Mouse (Mus musculus) lung, embryonic 15.5 days (tissue): ENCODE measurements around the gene Smyd3. TPM values are rescaled to one million over a fixed set of nuclear protein-coding genes. Genes with fewer than 3 reads are reported as not detected.
"Not testable (repeated sequence)": the region's sequence is repeated elsewhere in the genome, so short reads cannot be mapped to it uniquely, and the experiment has no call there.

Experiments
- ATAC-seq: fragments of 200-750 bp; cut with Nextera tagmentation; 2 replicates; pipeline ENCODE4 v1.8.0; 2017; ENCODE audit warnings: moderate number of reproducible peaks, borderline replicate concordance; ENCODE audit not compliant: low FRiP score, low TSS enrichment; ENCODE audit errors: extremely low read depth
- H3K27ac ChIP-seq: fragments of 300-500 bp; sonication (generic); 2 replicates; pipeline ENCODE4 v1.5.1; 2015; ENCODE audit warnings: moderate library complexity, mild to moderate bottlenecking, inconsistent platforms
- H3K27me3 ChIP-seq: fragments of 300-500 bp; sonication (generic); 2 replicates; pipeline ENCODE4 v1.6.1; 2015; ENCODE audit warnings: inconsistent platforms
- H3K36me3 ChIP-seq: fragments of 300-500 bp; sonication (generic); 2 replicates; pipeline ENCODE4 v1.6.1; 2015; ENCODE audit warnings: inconsistent platforms
- H3K4me1 ChIP-seq: fragments of 300-500 bp; sonication (generic); 2 replicates; pipeline ENCODE4 v1.6.1; 2015; ENCODE audit warnings: inconsistent platforms
- H3K4me2 ChIP-seq: fragments of 300-500 bp; sonication (generic); 2 replicates; pipeline ENCODE4 v1.6.1; 2015; ENCODE audit warnings: inconsistent platforms, mild to moderate bottlenecking, moderate library complexity
- H3K4me3 ChIP-seq: fragments of 300-500 bp; sonication (generic); 2 replicates; pipeline ENCODE4 v1.5.1; 2015; ENCODE audit warnings: mild to moderate bottlenecking, inconsistent platforms
- H3K9ac ChIP-seq: fragments of 300-500 bp; sonication (generic); 2 replicates; pipeline ENCODE4 v1.6.1; 2015; ENCODE audit warnings: inconsistent platforms
- H3K9me3 ChIP-seq: fragments of 300-500 bp; sonication (generic); 2 replicates; pipeline ENCODE4 v1.6.1; 2016; ENCODE audit warnings: inconsistent platforms
- WGBS: fragments of 180-500 bp; shearing (Covaris S2); methylation state at CpG from one replicate; pipeline ENCODE4 v1.1.7; 2015; 5-methylcytosine and 5-hydroxymethylcytosine counted together
- polyA plus RNA-seq: library from polyadenylated mRNA; unstranded; fragments of >200 nt; fragmentation: Nextera tagmentation; extraction: Ambion mirVana; gene quantifications from 2 replicates; pipeline ENCODE4 v1.2.1, GENCODE M21; 2015

Gene Smyd3
- polyA plus RNA-seq, 1 experiment from 2014 or later = 18.3 TPM

DNA sequence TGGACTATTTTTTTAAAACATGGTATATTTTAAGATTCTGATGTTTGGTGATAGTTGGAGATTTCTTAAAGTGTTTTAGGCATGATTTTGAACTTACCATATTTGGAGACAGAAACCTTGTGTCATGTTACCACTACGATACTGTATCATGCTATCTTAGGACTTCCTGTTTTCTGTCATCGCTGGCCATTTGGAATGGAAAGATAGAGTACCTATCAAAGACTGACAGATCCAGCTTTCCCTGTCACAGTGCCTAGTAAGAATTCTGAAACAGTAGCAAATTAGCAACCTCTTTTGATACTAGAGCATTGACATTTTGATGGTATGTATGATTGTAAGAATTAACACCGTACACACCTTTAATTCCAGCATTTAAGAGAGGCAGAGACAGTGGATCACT is 33.5 kb upstream of the Smyd3 start:
- no peak for ATAC-seq
- no peaks in the 10 kb centered on the region for H3K27me3 ChIP-seq
- H3K27ac ChIP-seq = no peak overlapping the region
- H3K9me3 ChIP-seq = no peaks in the 10 kb centered on the region
- H3K4me1 ChIP-seq = peaks cover 12% of the 10 kb centered on the region
- H3K4me3 ChIP-seq = no peak overlapping the region
- H3K36me3 ChIP-seq = no peaks in the 10 kb centered on the region
- H3K4me2 ChIP-seq = no peak overlapping the region
- H3K9ac ChIP-seq = no peak overlapping the region
- 72% methylated on average over 3 of the region's 3 CpGs for WGBS

DNA sequence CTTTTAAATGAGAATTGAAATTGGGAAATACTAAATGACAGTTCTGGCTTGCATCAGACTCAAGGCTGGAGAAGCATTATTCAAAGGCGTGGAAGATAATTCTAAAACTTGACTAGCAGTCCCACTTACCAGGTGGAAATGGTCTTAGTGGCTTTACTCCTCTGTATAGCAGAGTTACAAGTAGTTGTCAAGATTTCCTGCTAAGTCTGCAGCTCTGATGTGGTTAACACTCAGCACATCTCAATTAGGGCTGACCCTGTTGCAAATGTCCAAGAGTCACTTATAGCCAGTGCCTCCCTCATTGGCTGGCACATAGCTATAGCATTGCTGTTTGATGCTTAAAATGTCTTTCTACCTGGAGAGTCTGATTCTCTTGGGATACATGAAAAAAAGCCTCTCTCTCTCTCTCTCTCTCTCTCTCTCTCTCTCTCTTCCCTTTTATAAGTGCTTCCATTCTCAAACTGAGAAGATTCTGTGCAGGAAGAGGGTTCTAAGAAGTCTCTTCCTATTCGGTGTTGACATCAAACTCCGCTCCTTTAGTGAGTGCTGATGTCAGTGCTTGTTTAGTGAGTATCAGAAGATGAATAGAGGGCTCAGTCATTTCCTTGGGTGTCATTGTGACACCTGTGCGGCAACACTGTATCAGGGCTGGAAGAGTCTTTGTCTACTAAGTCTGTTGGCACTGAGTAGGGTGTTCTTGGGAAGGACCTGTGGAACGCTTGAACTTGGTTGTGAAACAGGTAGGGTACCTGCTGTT is 31.3 kb upstream of the Smyd3 start:
- Histone ChIP-seq H3K4me1 (peaks cover 23% of the 10 kb centered on the region), H3K4me2 (no peak overlapping the region), H3K27ac (no peak overlapping the region), H3K4me3 (no peak overlapping the region), H3K9ac (no peak overlapping the region), H3K36me3 (no peaks in the 10 kb centered on the region), H3K9me3 (no peaks in the 10 kb centered on the region), H3K27me3 (no peaks in the 10 kb centered on the region)
- 88% methylated on average over 5 of the region's 5 CpGs for WGBS
- no peak for ATAC-seq

DNA sequence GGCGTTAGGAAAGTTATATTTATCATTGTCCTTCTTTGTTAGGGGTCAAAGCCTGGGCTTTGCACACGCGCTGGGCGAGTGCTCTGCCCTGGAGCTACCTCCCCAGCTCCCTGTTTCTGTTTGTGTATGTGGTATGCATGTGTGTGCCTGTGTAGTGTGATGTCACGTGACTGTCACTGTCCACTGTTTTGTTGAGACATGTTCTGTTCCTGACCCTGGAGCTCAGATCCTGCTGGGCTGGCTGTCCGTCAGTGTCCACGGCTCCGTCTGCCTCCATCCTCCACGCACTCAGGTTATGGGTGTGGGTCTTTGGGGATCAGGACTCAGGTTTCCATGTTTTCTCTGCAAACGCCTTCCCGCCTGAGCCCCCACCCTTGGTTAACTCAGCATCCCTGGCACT is 30.4 kb upstream of the Smyd3 start:
- Histone ChIP-seq H3K9me3 (no peaks in the 10 kb centered on the region), H3K4me3 (no peak overlapping the region), H3K9ac (no peak overlapping the region), H3K27ac (no peak overlapping the region), H3K27me3 (no peaks in the 10 kb centered on the region), H3K36me3 (no peaks in the 10 kb centered on the region), H3K4me2 (no peak overlapping the region), H3K4me1 (peaks cover 25% of the 10 kb centered on the region)
- no peak for ATAC-seq
- 60% methylated on average over 11 of the region's 11 CpGs for WGBS

DNA sequence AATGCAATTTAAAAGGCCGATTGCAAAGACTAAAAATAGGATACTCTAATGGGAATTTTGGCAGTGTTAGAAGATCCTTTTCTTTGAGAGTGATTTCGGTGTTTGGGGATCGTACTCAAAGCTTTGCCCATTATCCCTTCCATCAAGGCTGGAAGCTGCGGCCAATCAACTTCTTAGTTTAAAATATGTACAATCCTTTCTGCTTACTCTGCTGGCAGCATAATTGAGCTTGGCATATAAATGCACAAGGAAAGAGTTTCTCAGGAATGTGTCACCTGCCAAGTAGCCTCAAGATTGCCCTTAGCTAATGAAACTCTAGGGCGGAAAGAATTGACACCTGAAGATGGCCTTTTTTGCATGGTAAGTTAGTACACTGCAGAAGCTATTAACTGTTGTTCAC is 29.3 kb upstream of the Smyd3 start:
- peak overlapping the region; percentile 91 for H3K4me3 ChIP-seq
- peaks cover 21% of the 10 kb centered on the region for H3K4me1 ChIP-seq
- no peaks in the 10 kb centered on the region for H3K27me3 ChIP-seq
- WGBS = 4% methylated on average over 5 of the region's 5 CpGs
- H3K36me3 ChIP-seq = no peaks in the 10 kb centered on the region
- ATAC-seq = no peak
- peak overlapping the region; percentile 78 for H3K9ac ChIP-seq
- H3K4me2 ChIP-seq = peak overlapping the region; percentile 67
- peak overlapping the region; percentile 97 for H3K27ac ChIP-seq
- H3K9me3 ChIP-seq = no peaks in the 10 kb centered on the region

DNA sequence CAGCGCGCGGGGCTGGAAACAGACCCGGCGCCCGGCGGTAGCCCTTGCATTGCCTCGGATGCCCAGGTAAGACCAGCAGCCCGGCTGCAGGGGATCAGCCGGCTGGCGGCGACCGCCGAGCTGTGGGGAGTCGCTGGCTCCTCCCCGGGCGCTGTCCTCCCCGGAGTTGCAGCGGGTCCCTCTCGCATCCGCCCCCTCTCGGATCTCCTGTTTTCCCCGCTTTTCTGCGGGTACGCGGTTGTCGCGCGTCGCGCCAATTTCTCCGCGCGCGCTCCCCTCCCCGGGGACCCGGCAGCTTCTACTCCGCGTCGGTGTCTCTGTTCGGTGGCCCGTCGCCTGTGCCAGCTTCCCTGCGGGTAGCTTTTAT is 28.7 kb upstream of the Smyd3 start:
- Histone ChIP-seq H3K27me3 (no peaks in the 10 kb centered on the region), H3K4me3 (peak overlapping the region; percentile 91), H3K9ac (peak overlapping the region; percentile 78), H3K4me2 (peak overlapping the region; percentile 67), H3K9me3 (no peaks in the 10 kb centered on the region), H3K36me3 (no peaks in the 10 kb centered on the region), H3K4me1 (peaks cover 21% of the 10 kb centered on the region), H3K27ac (peak overlapping the region; percentile 97)
- ATAC-seq = peak; percentile 89
- WGBS = 0% methylated on average over 39 of the region's 44 CpGs

DNA sequence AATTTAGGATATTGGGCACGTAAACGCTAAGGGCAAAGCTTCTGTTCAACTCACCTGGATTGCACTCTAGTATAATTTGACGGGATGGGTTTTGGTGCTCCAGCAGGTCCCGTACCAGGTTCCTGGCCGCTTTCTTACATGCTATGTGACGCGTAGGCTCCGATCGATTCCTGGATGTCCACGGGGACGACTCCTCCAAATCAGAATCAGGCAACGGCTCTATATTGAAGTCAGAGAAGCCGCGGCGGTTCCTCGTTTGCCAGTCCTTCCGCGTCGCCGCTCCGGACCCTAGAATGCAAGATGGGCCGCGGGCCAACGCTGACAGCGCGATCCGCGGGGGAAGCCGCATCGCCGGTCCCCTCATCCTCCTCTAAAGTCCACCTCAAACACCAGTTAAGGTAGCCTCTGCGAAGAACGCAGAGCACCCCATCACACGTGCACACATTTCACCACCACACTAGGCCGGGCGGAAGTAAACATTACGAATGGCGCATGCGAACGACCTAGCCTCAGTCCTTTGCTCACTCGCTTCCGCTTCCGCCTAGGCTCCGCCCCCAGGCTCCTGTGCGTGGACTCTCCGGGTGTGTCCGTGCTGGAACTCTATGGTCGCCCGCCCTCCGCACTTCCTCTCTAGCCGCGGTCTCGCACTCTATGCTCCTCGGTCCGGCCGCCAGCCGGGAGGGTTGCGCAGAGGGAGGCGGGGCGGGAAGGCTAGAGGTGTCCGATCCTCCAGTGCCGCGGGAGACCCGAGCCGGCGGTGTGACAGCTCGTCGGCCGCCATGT is 28.1 kb upstream of the Smyd3 start, which contains the start of the genes Tfb2m and Cnst:
Gene Tfb2m, minus strand, starts transcription at position 500 of the 783 bp plus-strand sequence.
Gene Cnst, plus strand, starts transcription at position 603 of the 783 bp plus-strand sequence.
- ATAC-seq = peak; percentile 99
- under 1% methylated on average over 69 of the region's 69 CpGs for WGBS
- Histone ChIP-seq H3K4me3 (peak within 1 kb of the TSS; percentile 91), H3K4me2 (peak within 1 kb of the TSS; percentile 67), H3K9ac (peak within 1 kb of the TSS; percentile 78), H3K27ac (peak within 1 kb of the TSS; percentile 97), H3K4me1 (peaks cover 21% of the 10 kb centered on the region)
- H3K36me3 ChIP-seq, H3K27me3 ChIP-seq, H3K9me3 ChIP-seq: not testable (repeated sequence)

DNA sequence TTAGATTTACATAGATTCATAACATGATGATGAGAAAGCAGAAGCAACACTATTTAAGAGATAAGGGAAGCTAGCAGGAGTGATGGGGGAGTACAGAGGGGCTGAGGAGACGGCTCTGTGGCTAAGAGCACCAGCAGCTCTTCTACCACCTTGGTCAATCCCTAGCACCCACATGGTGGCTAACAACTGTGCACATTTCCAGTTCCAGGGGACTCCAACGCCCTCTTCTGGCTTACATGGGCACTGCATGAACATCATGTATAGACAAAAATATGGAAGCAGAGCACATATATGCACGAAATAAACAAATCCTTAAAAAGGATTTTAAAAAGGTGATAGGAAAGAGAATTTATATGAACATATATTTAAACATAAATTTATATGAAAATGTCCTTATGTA is 23.7 kb upstream of the Smyd3 start:
- peaks cover 22% of the 10 kb centered on the region for H3K36me3 ChIP-seq
- no peaks in the 10 kb centered on the region for H3K9me3 ChIP-seq
- no peaks in the 10 kb centered on the region for H3K27me3 ChIP-seq
- no peak overlapping the region for H3K27ac ChIP-seq
- WGBS = 60% methylated on average over 3 of the region's 3 CpGs
- no peak for ATAC-seq
- H3K4me3 ChIP-seq = no peak overlapping the region
- peaks cover 18% of the 10 kb centered on the region for H3K4me1 ChIP-seq
- H3K9ac ChIP-seq = no peak overlapping the region
- no peak overlapping the region for H3K4me2 ChIP-seq

DNA sequence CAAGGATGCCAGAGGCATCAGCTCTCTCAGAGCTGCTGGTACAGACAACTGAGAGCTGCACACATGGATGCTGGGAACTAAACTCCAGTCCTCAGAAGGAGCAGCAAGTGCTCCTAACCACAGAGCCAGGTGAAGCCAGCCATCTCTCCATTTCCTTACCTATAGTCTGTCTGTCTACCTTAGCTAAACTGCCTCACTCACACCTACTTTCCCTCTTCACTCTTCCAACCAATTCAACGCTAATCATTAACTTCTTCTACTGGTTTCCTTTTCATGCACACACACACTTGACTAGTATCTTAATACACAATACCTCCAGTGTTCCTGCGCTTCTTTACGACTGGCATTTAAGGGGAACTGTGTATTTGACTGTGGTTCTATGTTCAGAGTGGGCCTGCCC is 22.0 kb upstream of the Smyd3 start:
- H3K9ac ChIP-seq = no peak overlapping the region
- H3K4me2 ChIP-seq = no peak overlapping the region
- WGBS = 66% methylated on average over 3 of the region's 3 CpGs
- peak; percentile 19; the same call in 1 of the 2 replicates for ATAC-seq
- H3K36me3 ChIP-seq = peaks cover 27% of the 10 kb centered on the region
- H3K27me3 ChIP-seq = no peaks in the 10 kb centered on the region
- peaks cover 13% of the 10 kb centered on the region for H3K4me1 ChIP-seq
- no peak overlapping the region for H3K4me3 ChIP-seq
- H3K9me3 ChIP-seq = no peaks in the 10 kb centered on the region
- H3K27ac ChIP-seq = peak overlapping the region; percentile 53

DNA sequence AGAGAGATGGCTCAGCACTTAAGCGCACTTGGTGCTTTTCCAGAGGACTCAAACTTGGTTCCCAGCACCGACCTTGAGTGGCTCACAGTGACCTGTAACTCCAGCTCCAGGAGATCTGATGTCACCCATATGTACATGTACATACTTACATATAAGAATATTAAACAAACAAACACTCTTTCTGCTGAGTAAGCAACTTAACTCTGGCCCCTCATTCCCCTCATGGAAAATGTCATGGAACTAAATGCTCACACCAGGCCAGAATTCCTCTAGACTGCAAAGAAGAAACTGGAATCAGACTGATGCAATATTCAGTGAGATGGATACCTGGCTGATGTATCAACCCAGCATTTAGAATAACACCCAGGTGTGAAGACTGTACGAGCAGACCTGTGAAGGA is 21.2 kb upstream of the Smyd3 start:
- H3K36me3 ChIP-seq = peaks cover 28% of the 10 kb centered on the region
- peaks cover 5% of the 10 kb centered on the region for H3K4me1 ChIP-seq
- WGBS = 80% methylated on average over 3 of the region's 3 CpGs
- H3K4me2 ChIP-seq = no peak overlapping the region
- no peak overlapping the region for H3K4me3 ChIP-seq
- no peak for ATAC-seq
- H3K9ac ChIP-seq = no peak overlapping the region
- no peaks in the 10 kb centered on the region for H3K27me3 ChIP-seq
- no peak overlapping the region for H3K27ac ChIP-seq
- no peaks in the 10 kb centered on the region for H3K9me3 ChIP-seq

DNA sequence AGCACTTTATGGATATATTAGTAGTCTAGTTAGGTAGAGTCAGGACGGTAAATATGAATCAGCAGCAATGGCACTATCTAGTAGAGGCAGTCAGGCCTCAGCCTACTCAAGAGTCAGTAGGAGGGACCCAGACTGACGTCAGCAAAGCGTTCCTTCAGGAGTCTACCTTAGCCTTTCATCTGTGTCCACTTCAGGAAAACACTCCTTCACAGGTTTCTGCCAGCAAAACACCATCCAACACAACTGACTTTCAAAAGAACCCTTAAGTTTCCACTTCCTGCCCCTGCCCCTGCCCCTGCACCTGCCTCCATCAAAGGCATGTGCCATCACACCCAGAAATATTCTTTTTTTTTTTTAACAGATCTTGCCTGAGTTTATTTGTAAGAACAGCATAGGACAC is 2.1 kb upstream of the Smyd3 start:
- H3K9ac ChIP-seq = no peak overlapping the region
- no peak overlapping the region for H3K4me2 ChIP-seq
- 68% methylated on average over 3 of the region's 3 CpGs for WGBS
- no peaks in the 10 kb centered on the region for H3K9me3 ChIP-seq
- H3K4me3 ChIP-seq = no peak overlapping the region
- ATAC-seq = no peak
- no peak overlapping the region for H3K27ac ChIP-seq
- H3K4me1 ChIP-seq = no peaks in the 10 kb centered on the region
- H3K27me3 ChIP-seq = no peaks in the 10 kb centered on the region
- H3K36me3 ChIP-seq = no peaks in the 10 kb centered on the region

DNA sequence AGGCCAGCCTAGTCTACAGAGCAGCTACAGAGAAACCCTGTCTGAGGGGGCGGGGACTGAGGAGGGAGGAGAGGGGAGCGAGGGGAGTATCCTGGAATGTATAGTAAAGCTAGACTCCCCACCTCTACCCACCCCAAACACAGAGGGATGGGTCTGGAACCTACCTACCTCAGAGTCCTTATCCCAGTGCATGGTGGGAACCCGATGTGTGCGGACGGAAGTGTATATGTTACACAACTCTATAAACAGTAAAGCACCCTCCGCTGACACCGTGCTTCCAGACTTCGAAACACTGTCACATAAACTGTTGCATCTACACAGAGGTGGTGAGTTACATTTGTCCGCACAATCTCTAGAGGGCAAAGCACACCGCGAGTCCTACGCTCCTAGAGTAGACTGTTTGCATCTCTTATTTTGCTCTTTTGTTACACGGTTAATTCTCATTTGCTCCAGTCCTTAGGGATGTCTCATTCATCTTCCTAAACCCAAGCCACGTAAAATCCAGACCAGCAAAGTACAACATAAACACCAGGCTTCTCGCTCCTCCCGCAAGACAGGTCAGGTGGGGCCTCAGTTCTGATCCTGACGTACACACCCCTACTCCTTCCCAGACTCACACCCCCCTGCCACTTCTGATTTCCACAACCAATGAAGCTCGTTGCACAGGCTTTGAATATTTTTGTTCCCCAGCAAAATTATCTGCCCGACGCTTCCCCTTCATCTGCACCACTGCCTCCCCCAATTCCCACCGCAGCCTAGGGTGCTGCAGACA is 714 bp downstream of the Smyd3 start:
- WGBS = under 1% methylated on average over 21 of the region's 21 CpGs

More for the DNA sequence above, 714 bp downstream of the Smyd3 start:
- H3K4me2 ChIP-seq = peak overlapping the region; percentile 94
- H3K9ac ChIP-seq = peak overlapping the region; percentile 58
- no peaks in the 10 kb centered on the region for H3K27me3 ChIP-seq
- H3K4me3 ChIP-seq = peak overlapping the region; percentile 63
- H3K4me1 ChIP-seq = no peaks in the 10 kb centered on the region
- no peaks in the 10 kb centered on the region for H3K36me3 ChIP-seq
- H3K9me3 ChIP-seq = no peaks in the 10 kb centered on the region
- ATAC-seq = peak; percentile 75; the same call in 1 of the 2 replicates
- peak overlapping the region; percentile 17; the same call in 1 of the 2 replicates for H3K27ac ChIP-seq
